Mouse (Mus musculus): ENCODE data around the gene Ptcd3. TPM values are rescaled to one million over a fixed set of nuclear protein-coding genes. Genes with fewer than 3 reads are reported as not detected.
"Not testable (repeated sequence)": the region's sequence is repeated elsewhere in the genome, so short reads cannot be mapped to it uniquely, and the experiment has no call there.

Ptcd3 gene
- polyA plus RNA-seq, 1 experiment from 2014 or later, result 84.0 TPM

- not testable (repeated sequence) for H3K4me2 ChIP-seq; ATAC-seq (replicated peaks); H3K27me3 ChIP-seq (replicated peaks); H3K9ac ChIP-seq; H3K4me3 ChIP-seq; H3K9me3 ChIP-seq; H3K4me1 ChIP-seq; H3K27ac ChIP-seq
- WGBS, result 93% methylated on average over 6 of the region's 6 CpGs
- peaks cover 15% of the 10 kb centered on the region; the same call in 1 of the 2 replicates for H3K36me3 ChIP-seq (replicated peaks)
Observed at GRCm38 (mm10) chr6:71846906-71847305, 61.6 kb downstream of the Ptcd3 start.

GRCm38 (mm10) chr6:71840597-71841290 is 67.8 kb downstream of the Ptcd3 start:
- 95% methylated on average over 1 of the region's 1 CpGs for WGBS
- no peak overlapping the region for H3K4me3 ChIP-seq
- no peaks in the 10 kb centered on the region for H3K27me3 ChIP-seq (replicated peaks)
- no peak overlapping the region for H3K27ac ChIP-seq
- no peaks in the 10 kb centered on the region for H3K36me3 ChIP-seq (replicated peaks)
- no peak overlapping the region for H3K9ac ChIP-seq
- H3K4me2 ChIP-seq, result no peak overlapping the region
- no peak for ATAC-seq (replicated peaks)
- H3K4me1 ChIP-seq, result no peaks in the 10 kb centered on the region
- no peaks in the 10 kb centered on the region for H3K9me3 ChIP-seq

- H3K27ac ChIP-seq, result no peak overlapping the region
- no peaks in the 10 kb centered on the region for H3K27me3 ChIP-seq (replicated peaks)
- no peaks in the 10 kb centered on the region for H3K4me1 ChIP-seq
- ATAC-seq (replicated peaks), result no peak
- H3K4me3 ChIP-seq, result no peak overlapping the region
- no peak overlapping the region for H3K9ac ChIP-seq
- H3K9me3 ChIP-seq, result no peaks in the 10 kb centered on the region
- no peaks in the 10 kb centered on the region for H3K36me3 ChIP-seq (replicated peaks)
- no peak overlapping the region for H3K4me2 ChIP-seq
Observed at GRCm38 (mm10) chr6:71839815-71840214, 68.7 kb downstream of the Ptcd3 start.

GRCm38 (mm10) chr6:71836811-71837210 is 71.7 kb downstream of the Ptcd3 start:
- H3K4me1 ChIP-seq, result peaks cover 16% of the 10 kb centered on the region
- no peaks in the 10 kb centered on the region for H3K36me3 ChIP-seq (replicated peaks)
- no peak overlapping the region for H3K27ac ChIP-seq
- WGBS, result 66% methylated on average over 2 of the region's 2 CpGs
- no peak for ATAC-seq (replicated peaks)
- H3K9ac ChIP-seq, result no peak overlapping the region
- H3K4me3 ChIP-seq, result no peak overlapping the region
- no peaks in the 10 kb centered on the region for H3K9me3 ChIP-seq
- H3K4me2 ChIP-seq, result no peak overlapping the region
- H3K27me3 ChIP-seq (replicated peaks), result no peaks in the 10 kb centered on the region

- peak overlapping the region; percentile 92 for H3K27ac ChIP-seq
- H3K9me3 ChIP-seq, result no peaks in the 10 kb centered on the region
- WGBS, result under 1% methylated on average over 21 of the region's 21 CpGs
Observed at GRCm38 (mm10) chr6:71831581-71831960, 77.0 kb downstream of the Ptcd3 start.

DNA sequence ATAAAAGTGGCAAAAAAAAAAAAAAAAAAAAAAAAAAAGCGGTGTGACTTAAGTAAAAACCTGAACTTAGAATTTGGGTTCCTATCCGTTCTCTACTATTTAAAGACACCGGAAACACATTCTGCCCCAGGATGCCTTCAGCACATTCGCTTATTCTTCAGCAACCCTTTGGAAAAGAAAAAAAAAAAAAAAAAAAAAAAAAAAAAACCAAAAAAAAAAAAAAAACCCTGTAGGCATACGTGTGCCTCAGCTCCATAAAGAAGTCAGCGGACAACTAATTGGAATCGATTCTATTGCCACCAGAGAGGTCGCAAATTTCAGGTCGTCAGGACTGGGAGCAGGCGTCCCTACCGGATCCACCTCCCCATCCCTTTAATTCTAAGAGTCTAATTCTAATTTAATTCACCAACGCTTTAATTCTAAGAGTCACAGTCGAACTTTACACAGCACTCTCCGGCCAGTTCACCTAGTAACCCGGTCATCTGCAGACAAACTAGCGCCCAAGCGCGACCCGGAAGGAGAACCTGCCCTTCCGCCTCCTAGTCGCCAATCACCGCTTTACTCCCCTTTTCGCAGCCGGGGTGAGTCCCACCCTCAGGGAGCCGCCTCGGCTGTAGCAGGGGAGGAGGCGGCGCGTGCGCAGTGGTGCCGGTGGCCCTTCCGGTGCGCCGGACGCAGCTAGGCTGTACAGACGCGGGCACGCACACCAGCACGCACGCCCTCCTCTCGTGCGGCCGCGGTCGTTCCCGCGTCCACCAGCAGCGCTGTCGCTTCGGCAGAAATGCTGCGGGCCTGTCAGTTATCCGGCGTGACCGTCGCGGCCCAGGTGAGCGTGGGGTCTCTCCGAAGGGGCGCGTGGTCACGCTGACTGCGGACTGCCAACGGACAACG is 77.6 kb downstream of the Ptcd3 start, which contains the start of gene Immt:
TSS of gene Immt (plus strand) at position 642 of the 891 bp plus-strand sequence.
- peak within 1 kb of the TSS; percentile 83 for H3K9ac ChIP-seq
- peak within 1 kb of the TSS; percentile 74 for H3K4me3 ChIP-seq
- no peaks in the 10 kb centered on the region for H3K27me3 ChIP-seq (replicated peaks)
- peaks cover 22% of the 10 kb centered on the region for H3K4me1 ChIP-seq
- H3K4me2 ChIP-seq, result peak within 1 kb of the TSS; percentile 77
- H3K27ac ChIP-seq, result peak within 1 kb of the TSS; percentile 92
- no peaks in the 10 kb centered on the region for H3K36me3 ChIP-seq (replicated peaks)
- under 1% methylated on average over 64 of the region's 64 CpGs for WGBS
- peak; percentile 99 for ATAC-seq (replicated peaks)
- H3K9me3 ChIP-seq, result no peaks in the 10 kb centered on the region

More at GRCm38 (mm10) chr6:71831581-71831960, 77.0 kb downstream of the Ptcd3 start:
- Histone ChIP-seq H3K4me2 (peak overlapping the region; percentile 77), H3K4me1 (peaks cover 22% of the 10 kb centered on the region), H3K27me3 (replicated peaks) (no peaks in the 10 kb centered on the region), H3K4me3 (peak overlapping the region; percentile 74), H3K9ac (peak overlapping the region; percentile 83), H3K36me3 (replicated peaks) (no peaks in the 10 kb centered on the region)
- ATAC-seq (replicated peaks), result peak; percentile 99

Other genes with a start within 250 kb of the Ptcd3 start
- gene Reep1, start 201.2 kb downstream of the Ptcd3 start, polyA plus RNA-seq (2015; fragmentation: Nextera tagmentation; extraction: Ambion mirVana), result 303 and 331 TPM in 2 replicates
- gene Mrpl35, start 81.8 kb downstream of the Ptcd3 start, polyA plus RNA-seq (2015; fragmentation: Nextera tagmentation; extraction: Ambion mirVana), result 35.6 and 40.2 TPM in 2 replicates
- 158 and 160 TPM in 2 replicates for gene Immt, start 77.4 kb downstream of the Ptcd3 start, polyA plus RNA-seq (2015; fragmentation: Nextera tagmentation; extraction: Ambion mirVana)
- 18.5 and 21.0 TPM in 2 replicates for gene Polr1a, start 303 bp upstream of the Ptcd3 start, polyA plus RNA-seq (2015; fragmentation: Nextera tagmentation; extraction: Ambion mirVana)
- gene St3gal5, start 188.8 kb upstream of the Ptcd3 start, polyA plus RNA-seq (2015; fragmentation: Nextera tagmentation; extraction: Ambion mirVana), result 54.7 and 62.1 TPM in 2 replicates